Mouse (Mus musculus): ENCODE data around the gene Unc13b.

GRCm38 (mm10) chr4:43177126-43177525, 118.4 kb downstream of the Unc13b start:
- no peak for TF ChIP-seq CTCF (IDR thresholded peaks at IDR 0.05; ENCODE audit: extremely low read depth, insufficient read depth, low read length)
- no peak for TF ChIP-seq POLR2A (IDR thresholded peaks at IDR 0.05; ENCODE audit: extremely low read depth, insufficient read depth, low read length)

All from cortical plate, adult 2 months (tissue).